Mouse (Mus musculus): ENCODE measurements around the gene B4galt1.

DNA sequence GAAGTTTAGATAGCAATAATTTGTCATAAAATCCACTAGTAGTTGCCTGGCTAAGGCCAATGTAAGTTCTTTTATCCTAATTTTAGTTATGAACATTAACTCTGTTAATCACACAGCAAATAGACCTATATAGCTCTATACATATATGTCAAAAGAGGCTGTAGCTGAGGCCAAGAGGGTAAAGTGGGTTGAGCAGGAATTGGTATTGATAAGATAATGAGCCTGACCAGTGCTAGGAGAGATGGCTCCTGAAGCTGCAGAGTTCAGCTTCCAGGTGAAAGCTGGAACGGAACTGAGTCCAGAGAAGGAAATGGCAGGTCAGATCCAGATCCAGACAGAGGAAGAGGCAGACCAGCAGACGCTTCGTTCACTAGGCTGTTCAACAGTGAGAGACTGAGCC, 9.5 kb upstream of the B4galt1 start:
- TF ChIP-seq CTCF (IDR thresholded peaks at IDR 0.05; ENCODE audit: low read depth) (no peak), EP300 (IDR thresholded peaks at IDR 0.05; ENCODE audit: low read depth) (no peak)
